Mouse (Mus musculus): Measurements from ENCODE around the gene Gne. TPM values are rescaled to one million over a fixed set of nuclear protein-coding genes. Genes with fewer than 3 reads are reported as not detected.

Gne gene
- 20.2 and 23.6 TPM in 2 replicates for polyA plus RNA-seq (2015; fragmentation: Nextera tagmentation; extraction: Ambion mirVana)

GRCm38 (mm10) chr4:44083945-44084344 lies at the start of gene Gne:
Gene Gne (minus strand): TSS chr4:44084177.
- peaks cover 9% of the 10 kb centered on the region for H3K4me1 ChIP-seq
- H3K27ac ChIP-seq = no peak within 1 kb of the TSS
- 10% methylated on average over 11 of the region's 11 CpGs for WGBS
- H3K4me2 ChIP-seq = peak within 1 kb of the TSS; percentile 44
- H3K27me3 ChIP-seq = no peaks in the 10 kb centered on the region
- H3K9me3 ChIP-seq = no peaks in the 10 kb centered on the region
- H3K36me3 ChIP-seq = no peaks in the 10 kb centered on the region
- no peak for ATAC-seq (ENCODE audit: insufficient number of reproducible peaks, insufficient read depth, low FRiP score, low TSS enrichment, low read depth)
- no peak within 1 kb of the TSS for H3K4me3 ChIP-seq
- H3K9ac ChIP-seq = no peak within 1 kb of the TSS

- Histone ChIP-seq H3K4me3 (no peak overlapping the region), H3K36me3 (peaks cover 67% of the 10 kb centered on the region), H3K27ac (no peak overlapping the region), H3K4me1 (no peaks in the 10 kb centered on the region), H3K4me2 (no peak overlapping the region), H3K9ac (no peak overlapping the region), H3K27me3 (no peaks in the 10 kb centered on the region), H3K9me3 (no peaks in the 10 kb centered on the region)
- no peak for ATAC-seq (ENCODE audit: insufficient number of reproducible peaks, insufficient read depth, low FRiP score, low TSS enrichment, low read depth)
- 95% methylated on average over 12 of the region's 12 CpGs for WGBS
These were observed 42.8 kb upstream of the Gne start for GRCm38 (mm10) chr4:44126805-44127204.

- 55% methylated on average over 9 of the region's 9 CpGs for WGBS
- Histone ChIP-seq H3K27ac (no peak overlapping the region), H3K4me3 (no peak overlapping the region)
These were observed 35.6 kb upstream of the Gne start for GRCm38 (mm10) chr4:44119410-44120201.

GRCm38 (mm10) chr4:44115046-44115445 lies 31.1 kb upstream of the Gne start:
- Histone ChIP-seq H3K36me3 (no peaks in the 10 kb centered on the region), H3K4me2 (no peak overlapping the region), H3K27ac (no peak overlapping the region), H3K9ac (no peak overlapping the region), H3K4me1 (peaks cover 21% of the 10 kb centered on the region), H3K27me3 (no peaks in the 10 kb centered on the region), H3K4me3 (no peak overlapping the region), H3K9me3 (no peaks in the 10 kb centered on the region)
- no peak for ATAC-seq (ENCODE audit: insufficient number of reproducible peaks, insufficient read depth, low FRiP score, low TSS enrichment, low read depth)
- 85% methylated on average over 13 of the region's 13 CpGs for WGBS

More at GRCm38 (mm10) chr4:44119410-44120201, 35.6 kb upstream of the Gne start:
- Histone ChIP-seq H3K4me2 (no peak overlapping the region), H3K9me3 (no peaks in the 10 kb centered on the region), H3K36me3 (peaks cover 5% of the 10 kb centered on the region; the same call in 1 of the 2 replicates), H3K9ac (no peak overlapping the region), H3K4me1 (no peaks in the 10 kb centered on the region), H3K27me3 (no peaks in the 10 kb centered on the region)
- no peak for ATAC-seq (ENCODE audit: insufficient number of reproducible peaks, insufficient read depth, low FRiP score, low TSS enrichment, low read depth)

- no peaks in the 10 kb centered on the region for H3K27me3 ChIP-seq
- no peak overlapping the region for H3K4me3 ChIP-seq
- H3K4me1 ChIP-seq = peaks cover 21% of the 10 kb centered on the region
- H3K9me3 ChIP-seq = no peaks in the 10 kb centered on the region
- no peaks in the 10 kb centered on the region for H3K36me3 ChIP-seq
- ATAC-seq (ENCODE audit: insufficient number of reproducible peaks, insufficient read depth, low FRiP score, low TSS enrichment, low read depth) = 0 out of 2 replicates have a peak, but pooled peaks have one; percentile 4
- H3K27ac ChIP-seq = 0 out of 2 replicates have a peak overlapping the region, but pooled peaks have one; percentile 24
- no peak overlapping the region for H3K9ac ChIP-seq
- peak overlapping the region; percentile 37 for H3K4me2 ChIP-seq
- WGBS = 15% methylated on average over 16 of the region's 16 CpGs
These were observed 29.6 kb upstream of the Gne start for GRCm38 (mm10) chr4:44113393-44114138.

GRCm38 (mm10) chr4:44112741-44113140 lies 28.8 kb upstream of the Gne start:
- Histone ChIP-seq H3K27me3 (no peaks in the 10 kb centered on the region), H3K27ac (0 out of 2 replicates have a peak overlapping the region, but pooled peaks have one; percentile 48), H3K4me3 (no peak overlapping the region), H3K4me2 (no peak overlapping the region), H3K4me1 (peaks cover 21% of the 10 kb centered on the region), H3K9ac (no peak overlapping the region), H3K36me3 (no peaks in the 10 kb centered on the region), H3K9me3 (no peaks in the 10 kb centered on the region)
- ATAC-seq (ENCODE audit: insufficient number of reproducible peaks, insufficient read depth, low FRiP score, low TSS enrichment, low read depth) = peak; percentile 57; the same call in 1 of the 2 replicates
- WGBS = 26% methylated on average over 4 of the region's 4 CpGs

GRCm38 (mm10) chr4:44110771-44111170 lies 26.8 kb upstream of the Gne start:
- H3K4me1 ChIP-seq = peaks cover 36% of the 10 kb centered on the region
- no peak overlapping the region for H3K4me3 ChIP-seq
- WGBS = 81% methylated on average over 7 of the region's 7 CpGs
- no peaks in the 10 kb centered on the region for H3K36me3 ChIP-seq
- no peaks in the 10 kb centered on the region for H3K27me3 ChIP-seq
- H3K9me3 ChIP-seq = no peaks in the 10 kb centered on the region
- H3K4me2 ChIP-seq = no peak overlapping the region
- no peak overlapping the region for H3K27ac ChIP-seq
- ATAC-seq (ENCODE audit: insufficient number of reproducible peaks, insufficient read depth, low FRiP score, low TSS enrichment, low read depth) = no peak
- H3K9ac ChIP-seq = no peak overlapping the region

- H3K27me3 ChIP-seq = no peaks in the 10 kb centered on the region
- H3K9me3 ChIP-seq = no peaks in the 10 kb centered on the region
- ATAC-seq (ENCODE audit: insufficient number of reproducible peaks, insufficient read depth, low FRiP score, low TSS enrichment, low read depth) = no peak
- 89% methylated on average over 6 of the region's 6 CpGs for WGBS
- H3K4me1 ChIP-seq = peaks cover 43% of the 10 kb centered on the region
- no peak overlapping the region for H3K4me3 ChIP-seq
- H3K9ac ChIP-seq = no peak overlapping the region
- H3K27ac ChIP-seq = no peak overlapping the region
- H3K4me2 ChIP-seq = no peak overlapping the region
- H3K36me3 ChIP-seq = no peaks in the 10 kb centered on the region
These were observed 24.3 kb upstream of the Gne start for GRCm38 (mm10) chr4:44108297-44108696.

GRCm38 (mm10) chr4:44107339-44107738 lies 23.4 kb upstream of the Gne start:
- H3K9me3 ChIP-seq = no peaks in the 10 kb centered on the region
- no peak overlapping the region for H3K4me3 ChIP-seq
- H3K27ac ChIP-seq = 0 out of 2 replicates have a peak overlapping the region, but pooled peaks have one; percentile 17
- H3K4me1 ChIP-seq = peaks cover 36% of the 10 kb centered on the region
- peak overlapping the region; percentile 50; the same call in 1 of the 2 replicates for H3K4me2 ChIP-seq
- no peaks in the 10 kb centered on the region for H3K27me3 ChIP-seq
- ATAC-seq (ENCODE audit: insufficient number of reproducible peaks, insufficient read depth, low FRiP score, low TSS enrichment, low read depth) = no peak
- H3K9ac ChIP-seq = no peak overlapping the region
- WGBS = 30% methylated on average over 6 of the region's 6 CpGs
- no peaks in the 10 kb centered on the region for H3K36me3 ChIP-seq

GRCm38 (mm10) chr4:44106297-44106821 lies 22.4 kb upstream of the Gne start:
- no peak for ATAC-seq (ENCODE audit: insufficient number of reproducible peaks, insufficient read depth, low FRiP score, low TSS enrichment, low read depth)
- Histone ChIP-seq H3K9me3 (no peaks in the 10 kb centered on the region), H3K4me2 (peak overlapping the region; percentile 50), H3K27ac (peak overlapping the region; percentile 17), H3K4me1 (peaks cover 32% of the 10 kb centered on the region), H3K36me3 (no peaks in the 10 kb centered on the region), H3K9ac (peak overlapping the region; percentile 41; the same call in 1 of the 2 replicates), H3K27me3 (no peaks in the 10 kb centered on the region), H3K4me3 (peak overlapping the region; percentile 34)
- whole genome bisulfite sequencing = 19% methylated on average over 18 of the region's 18 CpGs

- Histone ChIP-seq H3K27ac (peak overlapping the region; percentile 39), H3K4me2 (no peak overlapping the region), H3K4me1 (peaks cover 32% of the 10 kb centered on the region), H3K9ac (0 out of 2 replicates have a peak overlapping the region, but pooled peaks have one; percentile 23), H3K4me3 (no peak overlapping the region), H3K36me3 (no peaks in the 10 kb centered on the region), H3K9me3 (no peaks in the 10 kb centered on the region), H3K27me3 (no peaks in the 10 kb centered on the region)
- WGBS = 25% methylated on average over 8 of the region's 8 CpGs
- ATAC-seq (ENCODE audit: insufficient number of reproducible peaks, insufficient read depth, low FRiP score, low TSS enrichment, low read depth) = no peak
These were observed 20.4 kb upstream of the Gne start for GRCm38 (mm10) chr4:44104195-44104917.
